Mouse (Mus musculus) forebrain, embryonic 14.5 days (tissue): Measurements from ENCODE around the gene Stam2. TPM values are rescaled to one million over a fixed set of nuclear protein-coding genes. Genes with fewer than 3 reads are reported as not detected.

Experiments used
- ATAC-seq: fragments of 200-750 bp; cut with Nextera tagmentation; 2 replicates; pipeline ENCODE4 v1.8.0; 2017; ENCODE audit warnings: mild to moderate bottlenecking, moderate library complexity
- DNase-seq: peaks from one replicate; pipeline ENCODE4 v3.0.0-alpha.2; 2015; ENCODE audit warnings: low spot score
- H3K27ac ChIP-seq: fragments of 300-500 bp; sonication (generic); 2 replicates; pipeline ENCODE4 v1.5.1; 2014; ENCODE audit warnings: low read depth, mild to moderate bottlenecking, control low read depth, low read length, moderate library complexity
- H3K27me3 ChIP-seq: fragments of 300-500 bp; sonication (generic); replicated peaks from 2 replicates; pipeline ENCODE4 v1.6.1; 2014; ENCODE audit warnings: low read length, control low read depth, mixed read lengths; ENCODE audit not compliant: control insufficient read depth, insufficient read depth
- H3K36me3 ChIP-seq: fragments of 300-500 bp; sonication (generic); 2 replicates; pipeline ENCODE4 v1.6.1; 2014; ENCODE audit warnings: low read length, control low read depth; ENCODE audit not compliant: control insufficient read depth, insufficient read depth
- H3K4me1 ChIP-seq: fragments of 300-500 bp; sonication (generic); 2 replicates; pipeline ENCODE4 v1.6.1; 2014; ENCODE audit warnings: antibody characterized with exemption, low read length, control low read depth; ENCODE audit not compliant: control insufficient read depth, insufficient read depth
- H3K4me2 ChIP-seq: fragments of 300-500 bp; sonication (generic); 2 replicates; pipeline ENCODE4 v1.6.1; 2014; ENCODE audit warnings: mild to moderate bottlenecking, control low read depth, low read length
- H3K4me3 ChIP-seq: fragments of 300-500 bp; sonication (generic); 2 replicates; pipeline ENCODE4 v1.5.1; 2014; ENCODE audit warnings: low read depth, low read length, control low read depth
- H3K9ac ChIP-seq: fragments of 300-500 bp; sonication (generic); 2 replicates; pipeline ENCODE4 v1.6.1; 2014; ENCODE audit warnings: mild to moderate bottlenecking, low read length, control low read depth, moderate library complexity
- H3K9me3 ChIP-seq: fragments of 300-500 bp; sonication (generic); replicated peaks from 2 replicates; pipeline ENCODE4 v1.6.1; 2016; ENCODE audit warnings: low read length, control low read depth, mixed read lengths; ENCODE audit not compliant: control insufficient read depth
- WGBS: fragments of 180-500 bp; shearing (Covaris S2); extraction: QIAGEN DNeasy Blood & Tissue Kit; methylation state at CpG from one replicate; pipeline ENCODE4 v1.1.7; 2014; 5-methylcytosine and 5-hydroxymethylcytosine counted together
- polyA plus RNA-seq: library from polyadenylated mRNA; unstranded; fragments of >200 nt; fragmentation: Nextera tagmentation; extraction: Ambion mirVana; gene quantifications from 2 replicates; pipeline ENCODE4 v1.2.1, GENCODE M21; 2014

Stam2 gene
- polyA plus RNA-seq, 1 experiment from 2014 or later: 51.1 TPM

GRCm38 (mm10) chr2:52740596-52740995 lies 1.5 kb downstream of the Stam2 start:
- Histone ChIP-seq H3K27me3 (no peaks in the 10 kb centered on the region), H3K9ac (no peak overlapping the region), H3K4me1 (peaks cover 6% of the 10 kb centered on the region; the same call in 1 of the 2 replicates), H3K9me3 (no peaks in the 10 kb centered on the region), H3K4me2 (peak overlapping the region; percentile 66; the same call in 1 of the 2 replicates), H3K27ac (no peak overlapping the region), H3K4me3 (no peak overlapping the region), H3K36me3 (no peaks in the 10 kb centered on the region)
- ATAC-seq (no peak), DNase-seq (no peak)
- WGBS: 82% methylated on average over 4 of the region's 4 CpGs

DNA sequence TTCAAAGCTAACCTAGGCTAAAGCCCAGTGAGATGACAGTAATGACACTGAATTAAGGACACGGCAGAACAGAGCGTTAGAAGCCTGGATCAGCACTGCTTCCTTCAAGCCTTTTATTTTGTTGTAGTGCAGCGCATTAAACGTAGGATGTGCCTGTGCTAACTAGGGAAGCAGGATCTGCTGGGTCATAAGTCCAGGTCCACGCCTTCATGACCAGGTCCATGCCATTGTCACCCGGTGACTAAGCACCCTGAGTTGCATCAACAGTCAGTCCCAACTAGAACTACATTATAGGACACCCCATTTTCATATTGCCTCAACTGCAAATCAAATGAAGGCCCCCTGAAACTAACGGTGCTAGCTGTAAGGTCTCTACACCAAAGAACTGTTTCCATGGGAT lies 7.6 kb downstream of the Stam2 start:
- Histone ChIP-seq H3K27me3 (no peaks in the 10 kb centered on the region), H3K36me3 (no peaks in the 10 kb centered on the region), H3K27ac (no peak overlapping the region), H3K4me3 (no peak overlapping the region), H3K4me2 (no peak overlapping the region), H3K4me1 (no peaks in the 10 kb centered on the region), H3K9me3 (no peaks in the 10 kb centered on the region), H3K9ac (no peak overlapping the region)
- no peak for ATAC-seq
- DNase-seq: no peak
- WGBS: 98% methylated on average over 7 of the region's 7 CpGs

- Histone ChIP-seq H3K27me3 (no peaks in the 10 kb centered on the region), H3K27ac (no peak overlapping the region), H3K4me1 (no peaks in the 10 kb centered on the region), H3K9ac (no peak overlapping the region), H3K4me3 (no peak overlapping the region), H3K36me3 (no peaks in the 10 kb centered on the region), H3K9me3 (no peaks in the 10 kb centered on the region), H3K4me2 (no peak overlapping the region)
- ATAC-seq (no peak), DNase-seq (no peak)
- 94% methylated on average over 7 of the region's 7 CpGs for WGBS
Measured at GRCm38 (mm10) chr2:52733659-52734058, 8.4 kb downstream of the Stam2 start.

DNA sequence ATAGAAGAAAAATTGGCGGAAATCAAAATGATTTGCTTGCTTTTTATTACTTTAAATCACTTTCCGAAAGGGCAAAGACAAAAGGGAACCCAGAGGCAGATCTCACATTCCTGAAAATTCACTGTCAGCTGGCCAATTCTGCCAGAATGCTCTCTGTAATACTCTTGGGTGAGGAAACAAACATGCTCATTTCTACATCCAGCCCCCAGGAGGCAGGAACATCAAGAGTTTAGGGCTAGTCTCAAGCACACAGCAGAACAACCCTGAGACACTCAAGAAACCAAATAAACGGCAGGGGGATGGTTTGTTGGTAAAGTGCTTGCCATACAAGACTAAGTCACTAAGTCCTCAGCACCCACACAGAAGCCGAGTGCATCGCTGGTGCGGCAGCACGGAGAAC lies 9.5 kb downstream of the Stam2 start:
- Histone ChIP-seq H3K36me3 (no peaks in the 10 kb centered on the region), H3K27ac (no peak overlapping the region), H3K4me1 (no peaks in the 10 kb centered on the region), H3K9me3 (no peaks in the 10 kb centered on the region), H3K9ac (no peak overlapping the region), H3K4me2 (no peak overlapping the region), H3K4me3 (no peak overlapping the region), H3K27me3 (no peaks in the 10 kb centered on the region)
- ATAC-seq (no peak), DNase-seq (no peak)
- WGBS: 92% methylated on average over 7 of the region's 7 CpGs

GRCm38 (mm10) chr2:52732001-52732400 lies 10.1 kb downstream of the Stam2 start:
- no peaks in the 10 kb centered on the region for H3K9me3 ChIP-seq
- no peaks in the 10 kb centered on the region for H3K36me3 ChIP-seq
- DNase-seq (no peak), ATAC-seq (no peak)
- no peak overlapping the region for H3K4me3 ChIP-seq
- H3K4me1 ChIP-seq: no peaks in the 10 kb centered on the region
- no peak overlapping the region for H3K9ac ChIP-seq
- H3K27me3 ChIP-seq: no peaks in the 10 kb centered on the region
- WGBS: 80% methylated on average over 5 of the region's 5 CpGs
- H3K4me2 ChIP-seq: no peak overlapping the region
- H3K27ac ChIP-seq: peak overlapping the region; percentile 55; the same call in 1 of the 2 replicates

GRCm38 (mm10) chr2:52730891-52731290 lies 11.2 kb downstream of the Stam2 start:
- peak; percentile 77 for ATAC-seq
- H3K36me3 ChIP-seq: no peaks in the 10 kb centered on the region
- 75% methylated on average over 6 of the region's 6 CpGs for WGBS
- no peaks in the 10 kb centered on the region for H3K27me3 ChIP-seq
- peak overlapping the region; percentile 68 for H3K27ac ChIP-seq
- no peak overlapping the region for H3K4me2 ChIP-seq
- peak; percentile 58 for DNase-seq
- H3K4me1 ChIP-seq: no peaks in the 10 kb centered on the region
- H3K9ac ChIP-seq: no peak overlapping the region
- no peak overlapping the region for H3K4me3 ChIP-seq
- H3K9me3 ChIP-seq: no peaks in the 10 kb centered on the region

DNA sequence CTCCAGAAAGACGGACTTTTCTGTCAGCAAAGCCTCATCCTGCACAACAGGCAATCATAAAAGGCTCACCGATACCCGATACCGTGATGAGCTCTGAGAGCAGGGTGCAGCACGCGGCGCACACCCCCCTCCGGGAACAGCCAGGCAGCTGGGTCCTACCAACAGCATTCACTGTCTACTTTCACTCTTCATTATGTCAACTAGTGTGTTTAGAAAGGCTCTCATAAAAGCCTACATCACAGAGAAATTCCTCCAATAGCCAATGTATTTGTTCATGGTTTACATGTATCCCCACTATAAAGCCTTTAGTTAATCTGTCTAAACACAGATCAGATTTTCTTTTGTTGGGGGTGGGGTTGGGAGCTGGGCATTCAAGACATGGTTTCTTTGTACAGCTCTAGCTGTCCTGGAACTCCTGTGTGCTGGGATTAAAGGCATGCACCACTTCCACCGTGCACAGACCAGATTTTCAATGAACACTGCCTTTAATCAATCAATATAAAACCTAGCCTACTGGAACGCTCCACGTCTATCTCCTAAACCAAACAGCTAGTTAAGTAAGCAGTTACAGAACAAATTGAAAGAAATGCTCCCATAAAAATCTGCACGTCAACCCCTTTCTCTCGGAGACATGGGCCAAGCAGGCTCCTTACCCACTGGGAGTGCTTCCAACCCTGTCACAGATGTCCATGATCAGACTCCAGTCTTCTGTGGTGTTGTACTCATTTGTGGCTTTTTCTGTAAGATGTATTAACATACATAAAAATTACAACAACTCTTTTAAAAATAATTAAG lies 21.7 kb downstream of the Stam2 start:
- H3K4me2 ChIP-seq: peak overlapping the region; percentile 38
- 7% methylated on average over 13 of the region's 13 CpGs for WGBS
- H3K9ac ChIP-seq: peak overlapping the region; percentile 26
- H3K4me1 ChIP-seq: peaks cover 8% of the 10 kb centered on the region; the same call in 1 of the 2 replicates
- H3K36me3 ChIP-seq: no peaks in the 10 kb centered on the region
- H3K9me3 ChIP-seq: no peaks in the 10 kb centered on the region
- peak; percentile 89 for ATAC-seq
- H3K27ac ChIP-seq: peak overlapping the region; percentile 66
- DNase-seq: peak; percentile 68
- no peaks in the 10 kb centered on the region for H3K27me3 ChIP-seq
- no peak overlapping the region for H3K4me3 ChIP-seq

DNA sequence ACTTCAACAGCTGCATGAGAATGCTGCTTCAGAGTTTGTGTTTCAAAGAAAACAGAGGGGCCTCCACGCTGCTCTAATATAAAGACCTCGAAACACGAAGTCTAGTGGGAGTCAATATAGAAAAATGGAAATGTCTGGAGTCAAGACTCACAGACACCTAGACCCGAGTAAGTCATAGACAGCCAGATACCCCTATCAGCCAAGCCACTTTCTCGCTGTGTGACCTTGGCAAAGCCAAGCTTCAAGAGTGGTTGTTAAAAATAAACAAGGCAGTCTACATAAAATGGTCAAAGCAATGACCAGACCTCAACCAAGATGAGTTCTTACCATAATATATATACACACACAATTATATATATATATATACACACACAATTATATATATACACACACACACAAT lies 25.0 kb downstream of the Stam2 start:
- Histone ChIP-seq H3K9ac (no peak overlapping the region), H3K9me3 (no peaks in the 10 kb centered on the region), H3K4me3 (no peak overlapping the region), H3K4me2 (no peak overlapping the region), H3K27me3 (no peaks in the 10 kb centered on the region), H3K36me3 (peaks cover 17% of the 10 kb centered on the region), H3K4me1 (peaks cover 8% of the 10 kb centered on the region; the same call in 1 of the 2 replicates), H3K27ac (no peak overlapping the region)
- no peak for DNase-seq
- ATAC-seq: no peak
- WGBS: 92% methylated on average over 5 of the region's 5 CpGs

DNA sequence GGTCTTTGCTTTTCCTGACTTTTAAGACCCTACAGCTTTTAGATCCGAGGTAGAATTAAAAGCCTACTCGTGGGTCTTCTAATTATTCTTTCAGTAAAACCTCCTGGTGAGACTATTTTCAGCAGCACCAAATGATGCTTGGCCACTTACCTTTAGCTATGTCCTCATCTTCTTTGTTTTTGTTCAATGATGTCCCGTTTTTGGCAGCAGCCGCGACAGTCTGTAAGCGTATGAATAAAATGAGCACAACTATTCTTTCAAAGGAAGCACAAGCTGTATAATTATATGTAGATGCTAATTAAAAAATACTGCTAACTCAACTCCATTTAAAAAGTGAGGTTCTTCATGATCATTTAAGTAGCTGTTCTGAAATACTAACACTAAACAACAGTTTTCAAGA lies 26.5 kb downstream of the Stam2 start:
- Histone ChIP-seq H3K4me3 (no peak overlapping the region), H3K27me3 (no peaks in the 10 kb centered on the region), H3K4me1 (peaks cover 5% of the 10 kb centered on the region; the same call in 1 of the 2 replicates), H3K9me3 (no peaks in the 10 kb centered on the region), H3K9ac (no peak overlapping the region), H3K27ac (peak overlapping the region; percentile 45; the same call in 1 of the 2 replicates), H3K36me3 (peaks cover 17% of the 10 kb centered on the region), H3K4me2 (no peak overlapping the region)
- ATAC-seq (0 out of 2 replicates have a peak, but pooled peaks have one; percentile 25), DNase-seq (peak; percentile 57)
- WGBS: 26% methylated on average over 6 of the region's 6 CpGs
